Mouse (Mus musculus) effector memory CD4-positive, alpha-beta T cell, adult 5 months (primary cell): Measurements from ENCODE around the gene 4933415A04Rik. TPM values are rescaled to one million over a fixed set of nuclear protein-coding genes. Genes with fewer than 3 reads are reported as not detected.

Experiments
- polyA plus RNA-seq: library from polyadenylated mRNA; unstranded; fragments of 100-300 nt; shearing (Covaris generic); gene quantifications from one replicate; pipeline ENCODE4 v1.2.1, GENCODE M21; 2017

4933415A04Rik gene
- not detected for polyA plus RNA-seq

DNA sequence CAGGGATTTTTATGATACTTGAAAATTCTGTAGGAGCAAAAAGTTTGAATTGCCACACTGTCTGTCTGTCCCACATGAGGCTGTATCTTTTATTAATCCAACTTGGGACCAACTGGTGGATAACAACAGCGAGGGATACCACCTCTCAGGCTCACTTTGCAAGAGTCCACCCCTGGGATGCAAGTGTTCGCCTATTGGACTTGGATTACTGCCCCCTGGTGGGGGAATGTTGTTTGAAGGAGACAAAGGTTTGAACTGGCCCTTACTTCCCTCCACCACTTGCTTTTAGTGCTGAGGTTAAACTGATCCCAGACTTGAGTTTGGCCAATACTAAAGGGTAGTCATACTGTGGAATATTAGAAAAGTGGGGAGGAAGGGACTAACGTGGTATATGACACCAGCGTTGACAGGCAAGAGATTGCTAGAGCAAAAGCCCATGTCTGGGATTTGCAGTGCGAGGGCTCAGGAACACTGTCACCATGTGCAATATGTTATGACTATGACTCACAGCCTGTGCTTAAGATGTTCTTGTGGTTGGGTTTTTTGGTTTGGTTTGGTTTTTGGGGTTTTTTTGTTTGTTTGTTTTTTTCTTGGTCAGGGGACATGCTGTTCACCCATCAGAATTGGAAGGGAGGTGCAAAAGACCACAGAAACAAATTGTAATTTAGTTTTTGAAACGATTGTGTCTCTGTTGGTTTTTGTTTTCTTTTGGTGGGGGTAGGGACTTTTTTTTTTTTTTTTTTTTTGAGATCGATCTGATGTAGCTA, at the start of gene 4933415A04Rik:
TSS of gene 4933415A04Rik (plus strand) at position 717 of the 767 bp plus-strand sequence.

DNA sequence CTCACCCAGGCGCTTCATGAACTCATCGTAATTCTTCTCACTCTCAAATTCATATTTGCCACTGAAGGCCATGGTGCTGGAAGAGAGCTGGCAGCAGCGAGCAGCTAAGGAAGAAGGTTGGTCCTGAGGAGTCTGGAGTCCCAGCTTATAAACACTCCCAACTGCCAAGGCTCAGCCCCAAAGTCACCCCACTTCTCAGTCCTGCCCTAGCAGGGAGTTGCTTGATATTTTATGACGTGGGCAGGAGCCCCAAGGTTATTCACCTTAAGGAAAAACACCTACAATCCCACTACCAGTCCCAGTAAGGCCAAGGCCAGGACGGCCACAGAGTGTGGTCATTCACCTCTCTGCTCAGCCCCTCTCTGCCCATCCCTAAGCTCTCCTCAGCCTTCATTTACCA, 14.6 kb downstream of the 4933415A04Rik start, which contains the start of gene Fabp6:
TSS of gene Fabp6 (minus strand) at position 101 of the 400 bp plus-strand sequence.

Other genes starting within 250 kb of the 4933415A04Rik start
- gene Pttg1, start 160.8 kb upstream of the 4933415A04Rik start, polyA plus RNA-seq, result 205 TPM
- 98.0 TPM for gene Slu7, start 153.3 kb upstream of the 4933415A04Rik start, polyA plus RNA-seq
- gene C1qtnf2, start 112.8 kb upstream of the 4933415A04Rik start, polyA plus RNA-seq, result not detected
- gene Ccnjl, start 58.3 kb upstream of the 4933415A04Rik start, polyA plus RNA-seq, result not detected
- gene Fabp6, start 14.5 kb downstream of the 4933415A04Rik start, polyA plus RNA-seq, result not detected
- 61.5 TPM for gene Pwwp2a, start 95.0 kb downstream of the 4933415A04Rik start, polyA plus RNA-seq
- 62.4 TPM for gene Ttc1, start 161.0 kb downstream of the 4933415A04Rik start, polyA plus RNA-seq